Mouse (Mus musculus): ENCODE measurements at regions not wholly inside any gene's neighbourhood (a gene's known extent, or its start where the extent isn't known, plus 50 kb on each side); places are given as distances from the start of the nearest gene placed in this dataset.

DNA sequence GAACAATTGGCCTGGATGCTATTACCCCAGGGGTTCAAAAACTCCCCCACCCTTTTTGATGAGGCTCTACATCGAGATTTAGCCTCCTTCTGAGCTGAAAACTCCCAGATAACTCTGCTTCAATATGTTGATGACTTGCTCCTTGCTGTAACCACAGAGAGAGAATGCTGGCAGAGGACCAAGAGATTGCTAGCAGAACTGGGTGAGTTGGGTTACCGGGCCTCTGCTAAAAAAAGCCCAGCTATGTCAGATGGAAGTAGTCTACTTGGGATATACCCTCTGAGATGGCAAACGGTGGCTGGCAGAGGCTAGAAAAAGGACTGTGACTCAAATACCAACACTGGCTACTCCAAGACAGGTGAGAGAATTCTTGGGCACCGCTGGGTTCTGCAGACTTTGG lies 63.9 kb upstream of the Gm906 start:
- DNase-seq (ENCODE audit: low read depth): peak; percentile 10

GRCm38 (mm10) chr13:50322512-50322911 lies 72.4 kb upstream of the Gm906 start:
- peak; percentile 10 for DNase-seq (ENCODE audit: low read depth)

GRCm38 (mm10) chr13:50328614-50329013 lies 78.5 kb upstream of the Gm906 start:
- DNase-seq (ENCODE audit: low read depth): no peak

DNA sequence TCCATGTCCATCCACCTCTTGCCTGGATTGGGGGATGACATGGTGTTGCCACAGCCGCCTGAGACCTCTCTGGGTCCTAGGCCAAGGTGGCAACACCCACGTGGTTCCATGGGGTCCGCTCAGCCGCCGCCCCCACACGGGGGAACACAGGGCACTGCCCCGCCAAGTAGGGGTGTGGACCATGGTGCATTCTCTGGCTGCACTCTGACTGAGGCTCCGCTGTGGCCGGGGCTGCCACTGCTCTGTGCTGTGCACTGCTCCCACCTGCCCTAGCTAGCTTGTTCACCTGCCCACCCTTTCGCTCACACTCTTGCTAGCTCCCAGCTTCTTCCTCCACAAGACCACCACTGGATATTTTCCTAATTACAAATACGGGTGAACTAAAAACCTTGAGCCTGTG lies 73.5 kb upstream of the Fbxw17 start:
- no peak for DNase-seq (ENCODE audit: low read depth)

GRCm38 (mm10) chr13:50351946-50352345 lies 65.7 kb upstream of the Fbxw17 start:
- DNase-seq (ENCODE audit: low read depth): no peak

GRCm38 (mm10) chr13:50355265-50355664 lies 62.4 kb upstream of the Fbxw17 start:
- peak; percentile 6 for DNase-seq (ENCODE audit: low read depth)

DNA sequence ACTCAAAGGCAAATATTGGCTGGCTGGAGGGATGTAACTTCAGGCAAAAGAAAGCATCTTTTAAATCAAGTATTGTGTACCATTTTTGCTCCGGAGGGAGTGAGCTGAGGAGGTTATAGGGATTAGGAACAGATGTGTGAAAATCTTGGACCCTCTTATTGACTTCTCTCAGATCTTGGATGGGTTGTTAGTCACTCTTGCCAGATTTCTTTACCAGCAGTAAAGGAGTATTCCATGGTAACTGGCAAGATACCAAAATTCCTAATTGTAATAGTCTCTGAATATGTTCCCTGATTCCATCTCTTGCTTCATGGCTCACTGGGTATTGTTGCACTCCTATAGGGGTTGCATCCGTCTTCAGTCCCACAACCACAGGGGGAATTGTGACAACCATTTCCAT lies 58.1 kb upstream of the Fbxw17 start:
- no peak for DNase-seq (ENCODE audit: low read depth)
